Comparison of ENCODE assay signal across 42 mouse cellular contexts in the genomic region with DNA sequence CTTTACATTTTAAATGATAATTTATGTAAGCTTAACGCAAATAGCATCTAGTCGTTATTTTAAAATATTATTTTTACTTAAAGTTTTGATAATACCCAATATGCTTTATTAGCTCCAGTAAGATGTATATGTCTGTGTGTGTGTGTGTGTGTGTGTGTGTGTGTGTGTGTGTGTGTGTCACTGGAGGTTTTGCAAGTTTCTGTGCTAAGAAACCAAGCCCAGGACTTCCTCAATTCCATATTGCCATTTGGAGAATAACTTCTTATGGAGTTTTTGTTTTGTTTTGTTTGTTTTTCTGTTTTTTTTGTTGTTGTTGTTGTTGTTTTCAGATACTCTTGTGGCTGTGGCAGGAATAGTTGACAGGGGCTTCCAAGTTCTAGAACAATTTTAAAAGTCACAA. TPM values are rescaled to one million over a fixed set of nuclear protein-coding genes. Genes with fewer than 3 reads are reported as not detected.
"Had no signal": no experiment of that assay in that cellular context is flagged by ENCODE, and none has a peak within 500 bp of the region (broad histone marks: within the 10 kb centered on the region; RNA-seq: fewer than 3 reads in every experiment).

No protein-coding gene starts in this region.

- H3K36me3 ChIP-seq: heart, embryonic 13.5 days; heart, embryonic 15.5 days; hindbrain, embryonic 13.5 days; hindbrain, embryonic 15.5 days; intestine, embryonic 15.5 days; kidney, embryonic 15.5 days; limb, embryonic 13.5 days; limb, embryonic 15.5 days; liver, embryonic 12.5 days had no signal

- H3K27ac ChIP-seq: gastrocnemius, adult 2 months; heart, adult 2 months; heart, embryonic 13.5 days; heart, embryonic 15.5 days; hindbrain, embryonic 13.5 days; hindbrain, embryonic 15.5 days; intestine, embryonic 15.5 days; kidney, embryonic 15.5 days; kidney, postnatal 0 days; limb, embryonic 13.5 days; limb, embryonic 15.5 days; liver, embryonic 12.5 days; liver, embryonic 14.5 days had no signal

- H3K4me1 ChIP-seq: heart, embryonic 13.5 days; heart, embryonic 15.5 days; hindbrain, embryonic 13.5 days; hindbrain, embryonic 15.5 days; intestine, embryonic 15.5 days; kidney, embryonic 15.5 days; limb, embryonic 13.5 days; limb, embryonic 15.5 days; liver, embryonic 12.5 days had no signal

- ATAC-seq: inflammation-experienced regulatory T-cells, adult 6 months; intestine, embryonic 15.5 days; intestine, postnatal 0 days; liver, embryonic 12.5 days had no signal

- H3K27me3 ChIP-seq: heart, embryonic 13.5 days; heart, embryonic 15.5 days; hindbrain, embryonic 13.5 days; hindbrain, embryonic 15.5 days; intestine, embryonic 15.5 days; kidney, embryonic 15.5 days; limb, embryonic 13.5 days; limb, embryonic 15.5 days; liver, embryonic 12.5 days had no signal

- H3K9ac ChIP-seq: heart, embryonic 13.5 days; heart, embryonic 15.5 days; hindbrain, embryonic 13.5 days; hindbrain, embryonic 15.5 days; intestine, embryonic 15.5 days; kidney, embryonic 15.5 days; limb, embryonic 13.5 days; limb, embryonic 15.5 days; liver, embryonic 12.5 days; liver, embryonic 14.5 days had no signal

- H3K4me3 ChIP-seq: gastrocnemius, adult 2 months; heart, adult 2 months; heart, embryonic 13.5 days; heart, embryonic 15.5 days; hindbrain, embryonic 13.5 days; hindbrain, embryonic 15.5 days; intestine, embryonic 15.5 days; kidney, embryonic 15.5 days; limb, embryonic 13.5 days; limb, embryonic 15.5 days; liver, embryonic 12.5 days had no signal

- H3K9me3 ChIP-seq: heart, embryonic 15.5 days; intestine, embryonic 15.5 days; kidney, embryonic 15.5 days; limb, embryonic 13.5 days; limb, embryonic 15.5 days had no signal

- H3K4me2 ChIP-seq: heart, embryonic 11.5 days; heart, embryonic 13.5 days; heart, embryonic 15.5 days; hindbrain, embryonic 13.5 days; hindbrain, embryonic 15.5 days; intestine, embryonic 15.5 days; kidney, embryonic 15.5 days; limb, embryonic 13.5 days; limb, embryonic 15.5 days; liver, embryonic 12.5 days had no signal

- DNase-seq: gastrocnemius, adult 2 months; gastrocnemius, postnatal 10 days; gastrocnemius, postnatal 25 days; heart, adult 11 months; heart, adult 2 months; heart, postnatal 14 days; heart, postnatal 36 days; kidney, adult 2 months; kidney, adult 9 months; kidney, postnatal 14 days; kidney, postnatal 36 days; layer of hippocampus, adult 9-11 months; layer of hippocampus, postnatal 36 days; left cerebral cortex, postnatal 4 days had no signal

RNA-seq across cellular contexts. Expression of gene Gm15056, which starts 4.7 kb away (rescaled TPM):
- total RNA-seq: gastrocnemius, adult 2 months; gastrocnemius, postnatal 10 days; gastrocnemius, postnatal 25 days; gastrocnemius, postnatal 4 days; heart, adult 2 months; heart, postnatal 14 days; heart, postnatal 36 days; hematopoietic stem cell, adult 5-6 weeks; layer of hippocampus, adult 18-20 months; layer of hippocampus, adult 8-10 months; layer of hippocampus, postnatal 14 days; layer of hippocampus, postnatal 36 days; left cerebral cortex, adult 18-20 months; left cerebral cortex, adult 8-10 months; left cerebral cortex, postnatal 10 days; left cerebral cortex, postnatal 25 days; left cerebral cortex, postnatal 4 days; liver, adult 2 months had no signal
- polyA plus RNA-seq: heart, adult 2 months; heart, embryonic 11.5 days; heart, embryonic 13.5 days; heart, embryonic 15.5 days; heart, postnatal 0 days; hindbrain, embryonic 11.5 days; hindbrain, embryonic 13.5 days; hindbrain, embryonic 15.5 days; inflammation-experienced regulatory T-cells, adult 6 months; intestine, embryonic 15.5 days; intestine, postnatal 0 days; kidney, embryonic 15.5 days; kidney, postnatal 0 days; limb, embryonic 11.5 days; limb, embryonic 13.5 days; limb, embryonic 15.5 days; liver, adult 2 months; liver, embryonic 12.5 days; liver, embryonic 14.5 days had no signal

RNA-seq across cellular contexts. Expression of gene Defb33, which starts 14.7 kb away (rescaled TPM):
- total RNA-seq: gastrocnemius, adult 2 months; gastrocnemius, postnatal 10 days; gastrocnemius, postnatal 25 days; gastrocnemius, postnatal 4 days; heart, adult 2 months; heart, postnatal 14 days; heart, postnatal 36 days; hematopoietic stem cell, adult 5-6 weeks; layer of hippocampus, adult 18-20 months; layer of hippocampus, adult 8-10 months; layer of hippocampus, postnatal 14 days; layer of hippocampus, postnatal 36 days; left cerebral cortex, adult 18-20 months; left cerebral cortex, adult 8-10 months; left cerebral cortex, postnatal 10 days; left cerebral cortex, postnatal 25 days; left cerebral cortex, postnatal 4 days; liver, adult 2 months had no signal
- polyA plus RNA-seq: heart, adult 2 months; heart, embryonic 11.5 days; heart, embryonic 13.5 days; heart, embryonic 15.5 days; heart, postnatal 0 days; hindbrain, embryonic 11.5 days; hindbrain, embryonic 13.5 days; hindbrain, embryonic 15.5 days; inflammation-experienced regulatory T-cells, adult 6 months; intestine, embryonic 15.5 days; intestine, postnatal 0 days; kidney, embryonic 15.5 days; kidney, postnatal 0 days; large intestine, adult 2 months; limb, embryonic 11.5 days; limb, embryonic 13.5 days; limb, embryonic 15.5 days; liver, adult 2 months; liver, embryonic 12.5 days; liver, embryonic 14.5 days had no signal

RNA-seq across cellular contexts. Expression of gene Gm6040, which starts 14.8 kb away (rescaled TPM):
- total RNA-seq: gastrocnemius, adult 2 months; gastrocnemius, postnatal 10 days; gastrocnemius, postnatal 25 days; gastrocnemius, postnatal 4 days; heart, adult 2 months; heart, postnatal 14 days; heart, postnatal 36 days; hematopoietic stem cell, adult 5-6 weeks; layer of hippocampus, adult 18-20 months; layer of hippocampus, adult 8-10 months; layer of hippocampus, postnatal 14 days; layer of hippocampus, postnatal 36 days; left cerebral cortex, adult 18-20 months; left cerebral cortex, adult 8-10 months; left cerebral cortex, postnatal 10 days; left cerebral cortex, postnatal 25 days; left cerebral cortex, postnatal 4 days; liver, adult 2 months had no signal
- polyA plus RNA-seq: heart, adult 2 months; heart, embryonic 11.5 days; heart, embryonic 13.5 days; heart, embryonic 15.5 days; heart, postnatal 0 days; hindbrain, embryonic 11.5 days; hindbrain, embryonic 13.5 days; hindbrain, embryonic 15.5 days; inflammation-experienced regulatory T-cells, adult 6 months; intestine, embryonic 15.5 days; intestine, postnatal 0 days; kidney, adult 2 months; kidney, embryonic 15.5 days; large intestine, adult 2 months; limb, embryonic 11.5 days; limb, embryonic 13.5 days; limb, embryonic 15.5 days; liver, adult 2 months; liver, embryonic 12.5 days; liver, embryonic 14.5 days had no signal

RNA-seq across cellular contexts. Expression of gene AY761185, which starts 37.4 kb away (rescaled TPM):
- total RNA-seq: gastrocnemius, adult 2 months; gastrocnemius, postnatal 10 days; gastrocnemius, postnatal 25 days; gastrocnemius, postnatal 4 days; heart, adult 2 months; heart, postnatal 14 days; heart, postnatal 36 days; hematopoietic stem cell, adult 5-6 weeks; layer of hippocampus, adult 18-20 months; layer of hippocampus, adult 8-10 months; layer of hippocampus, postnatal 14 days; layer of hippocampus, postnatal 36 days; left cerebral cortex, adult 18-20 months; left cerebral cortex, adult 8-10 months; left cerebral cortex, postnatal 10 days; left cerebral cortex, postnatal 25 days; left cerebral cortex, postnatal 4 days; liver, adult 2 months had no signal
- polyA plus RNA-seq: heart, adult 2 months; heart, embryonic 11.5 days; heart, embryonic 13.5 days; heart, embryonic 15.5 days; heart, postnatal 0 days; hindbrain, embryonic 11.5 days; hindbrain, embryonic 13.5 days; hindbrain, embryonic 15.5 days; inflammation-experienced regulatory T-cells, adult 6 months; intestine, embryonic 15.5 days; intestine, postnatal 0 days; kidney, adult 2 months; kidney, embryonic 15.5 days; kidney, postnatal 0 days; large intestine, adult 2 months; limb, embryonic 11.5 days; limb, embryonic 13.5 days; limb, embryonic 15.5 days; liver, adult 2 months; liver, embryonic 12.5 days; liver, embryonic 14.5 days had no signal
